Mouse (Mus musculus): ENCODE results near the gene Spag16. TPM values are rescaled to one million over a fixed set of nuclear protein-coding genes. Genes with fewer than 3 reads are reported as not detected.

The Spag16 gene
- total RNA-seq, 1 experiment, result 0.31 TPM

GRCm38 (mm10) chr1:70354014-70354413, 527.2 kb downstream of the Spag16 start:
- Histone ChIP-seq H3K9me3 (ENCODE audit: control insufficient read depth, insufficient read depth, low read depth, low read length) (no peaks in the 10 kb centered on the region), H3K4me1 (ENCODE audit: control insufficient read depth in 2 of 2, insufficient read depth in 2 of 2, low read length in 2 of 2, poor library complexity in 1 of 2) (no peaks in the 10 kb centered on the region), H3K4me3 (ENCODE audit: insufficient read depth in 1 of 2, low read depth in 1 of 2, low read length in 2 of 2, poor library complexity in 1 of 2, severe bottlenecking in 1 of 2) (no peak overlapping the region), H3K9ac (ENCODE audit: insufficient read depth, low read depth, low read length, poor library complexity, severe bottlenecking) (no peak overlapping the region), H3K36me3 (ENCODE audit: control insufficient read depth, insufficient read depth, low read length, poor library complexity, severe bottlenecking) (no peaks in the 10 kb centered on the region), H3K27ac (ENCODE audit: insufficient read depth, low read depth, low read length, poor library complexity, severe bottlenecking) (no peak overlapping the region)
- TF ChIP-seq ZNF384 (IDR thresholded peaks at IDR 0.05; ENCODE audit: low read depth, low read length) (no peak), HCFC1 (IDR thresholded peaks at IDR 0.05; ENCODE audit: borderline replicate concordance, insufficient read depth, low read length) (no peak), MAFK (IDR thresholded peaks at IDR 0.05; ENCODE audit: insufficient read depth, low read depth, low read length) (no peak), ZC3H11A (IDR thresholded peaks at IDR 0.05; ENCODE audit: borderline replicate concordance, low read depth, low read length) (no peak), CHD2 (IDR thresholded peaks at IDR 0.05; ENCODE audit: low read depth, low read length) (no peak)
- DNase-seq (ENCODE audit: low read depth, low spot score), result no peak
- in situ Hi-C loops (cut with MboI; ENCODE audit: low sequenced_read_pairs in 2 of 2, unreplicated experiment in 2 of 2), result no loop called here

GRCm38 (mm10) chr1:70371721-70372120, 545.0 kb downstream of the Spag16 start:
- no peak for DNase-seq (ENCODE audit: low read depth, low spot score)
- Histone ChIP-seq H3K4me3 (ENCODE audit: insufficient read depth in 1 of 2, low read depth in 1 of 2, low read length in 2 of 2, poor library complexity in 1 of 2, severe bottlenecking in 1 of 2) (no peak overlapping the region), H3K27ac (ENCODE audit: insufficient read depth, low read depth, low read length, poor library complexity, severe bottlenecking) (no peak overlapping the region), H3K36me3 (ENCODE audit: control insufficient read depth, insufficient read depth, low read length, poor library complexity, severe bottlenecking) (no peaks in the 10 kb centered on the region), H3K9ac (ENCODE audit: insufficient read depth, low read depth, low read length, poor library complexity, severe bottlenecking) (no peak overlapping the region), H3K9me3 (ENCODE audit: control insufficient read depth, insufficient read depth, low read depth, low read length) (no peaks in the 10 kb centered on the region), H3K4me1 (ENCODE audit: control insufficient read depth in 2 of 2, insufficient read depth in 2 of 2, low read length in 2 of 2, poor library complexity in 1 of 2) (no peaks in the 10 kb centered on the region)
- in situ Hi-C loops (cut with MboI; ENCODE audit: low sequenced_read_pairs in 2 of 2, unreplicated experiment in 2 of 2), result no loop called here
- TF ChIP-seq CHD2 (IDR thresholded peaks at IDR 0.05; ENCODE audit: low read depth, low read length) (no peak), ZC3H11A (IDR thresholded peaks at IDR 0.05; ENCODE audit: borderline replicate concordance, low read depth, low read length) (no peak), MAFK (IDR thresholded peaks at IDR 0.05; ENCODE audit: insufficient read depth, low read depth, low read length) (no peak), HCFC1 (IDR thresholded peaks at IDR 0.05; ENCODE audit: borderline replicate concordance, insufficient read depth, low read length) (no peak), ZNF384 (IDR thresholded peaks at IDR 0.05; ENCODE audit: low read depth, low read length) (no peak)

- H3K9ac ChIP-seq (ENCODE audit: insufficient read depth, low read depth, low read length, poor library complexity, severe bottlenecking), result no peak overlapping the region
- H3K4me3 ChIP-seq (ENCODE audit: insufficient read depth in 1 of 2, low read depth in 1 of 2, low read length in 2 of 2, poor library complexity in 1 of 2, severe bottlenecking in 1 of 2), result no peak overlapping the region
- no peak overlapping the region for H3K27ac ChIP-seq (ENCODE audit: insufficient read depth, low read depth, low read length, poor library complexity, severe bottlenecking)
- no peaks in the 10 kb centered on the region for H3K36me3 ChIP-seq (ENCODE audit: control insufficient read depth, insufficient read depth, low read length, poor library complexity, severe bottlenecking)
- in situ Hi-C loops (cut with MboI; ENCODE audit: low sequenced_read_pairs in 2 of 2, unreplicated experiment in 2 of 2), result no loop called here
- H3K9me3 ChIP-seq (ENCODE audit: control insufficient read depth, insufficient read depth, low read depth, low read length), result no peaks in the 10 kb centered on the region
- DNase-seq (ENCODE audit: low read depth, low spot score), result no peak
- TF ChIP-seq ZC3H11A (IDR thresholded peaks at IDR 0.05; ENCODE audit: borderline replicate concordance, low read depth, low read length) (no peak), HCFC1 (IDR thresholded peaks at IDR 0.05; ENCODE audit: borderline replicate concordance, insufficient read depth, low read length) (no peak), ZNF384 (IDR thresholded peaks at IDR 0.05; ENCODE audit: low read depth, low read length) (no peak), CHD2 (IDR thresholded peaks at IDR 0.05; ENCODE audit: low read depth, low read length) (no peak), MAFK (IDR thresholded peaks at IDR 0.05; ENCODE audit: insufficient read depth, low read depth, low read length) (no peak)
- H3K4me1 ChIP-seq (ENCODE audit: control insufficient read depth in 2 of 2, insufficient read depth in 2 of 2, low read length in 2 of 2, poor library complexity in 1 of 2), result no peaks in the 10 kb centered on the region
These were observed 553.3 kb downstream of the Spag16 start for GRCm38 (mm10) chr1:70380096-70380495.

GRCm38 (mm10) chr1:70442209-70443080, 615.7 kb downstream of the Spag16 start:
- no peak overlapping the region for H3K27ac ChIP-seq (ENCODE audit: insufficient read depth, low read depth, low read length, poor library complexity, severe bottlenecking)
- no peak for TF ChIP-seq HCFC1 (IDR thresholded peaks at IDR 0.05; ENCODE audit: borderline replicate concordance, insufficient read depth, low read length)
- TF ChIP-seq CHD2 (IDR thresholded peaks at IDR 0.05; ENCODE audit: low read depth, low read length), result no peak
- no peak for TF ChIP-seq ZNF384 (IDR thresholded peaks at IDR 0.05; ENCODE audit: low read depth, low read length)
- no peak for TF ChIP-seq ZC3H11A (IDR thresholded peaks at IDR 0.05; ENCODE audit: borderline replicate concordance, low read depth, low read length)
- TF ChIP-seq MAFK (IDR thresholded peaks at IDR 0.05; ENCODE audit: insufficient read depth, low read depth, low read length), result no peak
- H3K4me3 ChIP-seq (ENCODE audit: insufficient read depth in 1 of 2, low read depth in 1 of 2, low read length in 2 of 2, poor library complexity in 1 of 2, severe bottlenecking in 1 of 2), result no peak overlapping the region
- in situ Hi-C loops (cut with MboI; ENCODE audit: low sequenced_read_pairs in 2 of 2, unreplicated experiment in 2 of 2), result no loop called here
- DNase-seq (ENCODE audit: low read depth, low spot score), result no peak
- no peaks in the 10 kb centered on the region for H3K36me3 ChIP-seq (ENCODE audit: control insufficient read depth, insufficient read depth, low read length, poor library complexity, severe bottlenecking)
- no peak overlapping the region for H3K9ac ChIP-seq (ENCODE audit: insufficient read depth, low read depth, low read length, poor library complexity, severe bottlenecking)
- H3K9me3 ChIP-seq (ENCODE audit: control insufficient read depth, insufficient read depth, low read depth, low read length), result no peaks in the 10 kb centered on the region
- no peaks in the 10 kb centered on the region for H3K4me1 ChIP-seq (ENCODE audit: control insufficient read depth in 2 of 2, insufficient read depth in 2 of 2, low read length in 2 of 2, poor library complexity in 1 of 2)

Data from ES-E14 (cell line).